Mouse (Mus musculus) C2C12 (cell line): ENCODE results near the gene Scpep1.

ENCODE experiments used
- CEBPB ChIP-seq: IDR thresholded peaks from one replicate; pipeline ENCODE4 v1.6.1; 2011; ENCODE audit warnings: low read depth, mild to moderate bottlenecking, control low read depth, moderate library complexity
- CTCF ChIP-seq: IDR thresholded peaks from one replicate; pipeline ENCODE4 v1.5.1; 2011; ENCODE audit not compliant: control insufficient read depth, insufficient read depth, insufficient read length
- MYOD1 ChIP-seq: IDR thresholded peaks from one replicate; pipeline ENCODE4 v1.6.1; 2011; ENCODE audit warnings: low read depth; ENCODE audit not compliant: control insufficient read depth, insufficient read length

DNA sequence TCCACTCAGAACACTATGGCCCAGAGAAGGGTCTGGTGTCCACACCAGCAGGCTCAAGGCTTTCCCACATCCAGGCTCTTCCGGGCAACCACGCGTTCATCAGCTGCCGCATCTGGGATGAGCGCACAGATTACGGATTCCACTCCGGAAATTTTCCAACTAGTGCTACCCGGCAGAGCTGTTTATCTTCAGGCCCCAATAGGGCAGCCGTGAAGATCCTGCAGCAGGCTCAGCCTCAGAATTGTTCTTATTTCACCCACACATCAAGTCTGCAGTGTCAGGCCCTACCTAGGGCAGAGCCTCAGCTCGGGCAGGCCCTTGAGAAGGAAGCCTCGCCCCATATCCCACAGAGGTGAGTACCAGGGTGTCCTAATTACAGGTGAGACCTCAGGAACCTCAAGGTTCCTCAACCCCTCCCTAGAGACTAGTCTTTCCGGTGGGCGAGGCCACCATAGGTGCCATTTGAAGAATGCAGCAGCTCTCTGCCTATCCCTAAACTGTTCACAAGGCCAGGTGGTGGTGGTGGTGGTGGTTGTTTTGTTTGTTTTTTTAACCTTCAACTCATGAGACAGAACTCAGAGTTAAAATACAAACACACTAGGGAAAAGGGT is 4.5 kb downstream of the Scpep1 start:
- TF ChIP-seq CTCF (no peak), CEBPB (no peak), MYOD1 (no peak)
